22 mouse cellular contexts compared by ENCODE assay signal in the genomic region with DNA sequence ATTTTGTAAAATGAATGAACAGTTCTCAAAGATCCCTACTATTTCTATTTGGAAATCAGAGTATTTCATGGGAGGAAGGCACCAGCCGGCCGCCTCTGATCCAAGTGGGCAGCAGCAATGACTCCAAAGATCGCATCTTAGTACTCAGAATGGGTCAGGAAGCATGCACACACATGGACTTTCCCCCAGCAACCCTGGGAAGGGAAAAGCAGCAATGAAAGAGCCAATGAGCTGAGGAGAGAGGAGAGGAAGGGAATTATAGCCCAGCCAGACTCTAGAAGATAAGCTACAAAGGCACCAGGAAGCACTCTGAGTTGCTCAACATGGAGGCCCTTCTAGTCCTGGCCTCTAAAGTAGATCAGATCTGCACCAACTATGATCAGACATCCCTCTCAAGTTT. TPM values are rescaled to one million over a fixed set of nuclear protein-coding genes. Genes with fewer than 3 reads are reported as not detected.
A peak's percentile ranks its signal among the peaks of the same experiment; 100 is the strongest.
DNase-seq lines count a peak whose midpoint lies in the region; ATAC-seq and TF ChIP-seq lines count a peak whose summit lies in the region.
"Had no signal": no experiment of that assay in that cellular context is flagged by ENCODE, and none has a peak within 500 bp of the region (broad histone marks: within the 10 kb centered on the region; RNA-seq: fewer than 3 reads in every experiment).

No protein-coding gene starts in this region.

- no peak for TF ChIP-seq EP300 in liver, embryonic 14.5 days (IDR thresholded peaks at IDR 0.05; ENCODE audit: low read depth)

- peak overlapping the region; percentile 92 for H3K27ac ChIP-seq in liver, adult 2 months (replicated peaks; ENCODE audit: insufficient read depth, low read depth, low read length)
- H3K27ac ChIP-seq in liver, embryonic 14.5 days: peak overlapping the region; percentile 36
- H3K27ac ChIP-seq: embryonic facial prominence, embryonic 13.5 days had no signal

- peak; percentile 86 for DNase-seq in liver, adult 2 months (ENCODE audit: extremely low read depth, low read depth, low spot score)
- DNase-seq in liver: no peak
- DNase-seq in kidney, postnatal 10 days: peak; percentile 33
- no peak for DNase-seq in liver, embryonic 14.5 days (ENCODE audit: low read depth in 3 of 3, low spot score in 3 of 3)
- DNase-seq in adrenal gland, postnatal 36 days: no peak
- no peak for DNase-seq in urinary bladder, postnatal 10 days (ENCODE audit: low spot score)
- DNase-seq in layer of hippocampus, postnatal 36 days: no peak
- DNase-seq: adrenal gland, postnatal 10 days; B cell, adult 2 months; cerebellum, adult 11 months; cerebellum, postnatal 10 days; heart, postnatal 10 days; left cerebral cortex, postnatal 4 days; lung, adult 18-20 months; lung, postnatal 4 days; right cerebral cortex, postnatal 25 days; thymus, adult 2 months had no signal

- TF ChIP-seq CTCF in liver, adult 2 months (IDR thresholded peaks at IDR 0.05; ENCODE audit: low read depth, low read length): no peak
- no peak for TF ChIP-seq CTCF in liver, embryonic 14.5 days (IDR thresholded peaks at IDR 0.05; ENCODE audit: low read depth)

- peaks cover 23% of the 10 kb centered on the region; the same call in 1 of the 2 replicates for H3K79me2 ChIP-seq in liver, adult 2 months (ENCODE audit: control insufficient read depth, insufficient read depth, low read length)

- H3K27me3 ChIP-seq in liver, adult 2 months (ENCODE audit: control insufficient read depth, insufficient read depth, low read length): no peaks in the 10 kb centered on the region
- no peaks in the 10 kb centered on the region for H3K27me3 ChIP-seq in liver, embryonic 14.5 days (ENCODE audit: control insufficient read depth, insufficient read depth, low read length)
- H3K27me3 ChIP-seq: embryonic facial prominence, embryonic 13.5 days; stomach, embryonic 15.5 days had no signal

- no peak for TF ChIP-seq POLR2A in liver, adult 2 months (IDR thresholded peaks at IDR 0.05; ENCODE audit: extremely low read depth, insufficient read depth, low read length)

- no peak for ATAC-seq in liver, embryonic 14.5 days (ENCODE audit: insufficient read depth)
- no peak for ATAC-seq in CD4-positive, CD25-positive, alpha-beta regulatory T cell, adult 4 months
- ATAC-seq: forebrain, embryonic 16.5 days had no signal

- no peak overlapping the region for H3K4me2 ChIP-seq in liver, embryonic 14.5 days (ENCODE audit: low read depth)
- H3K4me2 ChIP-seq: embryonic facial prominence, embryonic 13.5 days; stomach, embryonic 15.5 days had no signal

- peaks cover 28% of the 10 kb centered on the region for H3K36me3 ChIP-seq in liver, adult 2 months (ENCODE audit: control insufficient read depth, insufficient read depth, low read length)
- H3K36me3 ChIP-seq in liver, embryonic 14.5 days (replicated peaks; ENCODE audit: control insufficient read depth, insufficient read depth, low read depth): no peaks in the 10 kb centered on the region; the same call in 1 of the 2 replicates

- H3K9me3 ChIP-seq in liver, embryonic 14.5 days (ENCODE audit: control insufficient read depth, low read length): no peaks in the 10 kb centered on the region
- H3K9me3 ChIP-seq: embryonic facial prominence, embryonic 13.5 days; heart, embryonic 10.5 days; stomach, embryonic 15.5 days had no signal

- H3K4me1 ChIP-seq in liver, adult 2 months (ENCODE audit: control insufficient read depth, insufficient read depth, low read length): peaks cover 39% of the 10 kb centered on the region
- H3K4me1 ChIP-seq in liver, embryonic 14.5 days (replicated peaks; ENCODE audit: control insufficient read depth in 2 of 2, insufficient read depth in 2 of 2, low read length in 1 of 2): peaks cover 33 to 38% of the 10 kb centered on the region in 2 experiments
- H3K4me1 ChIP-seq: embryonic facial prominence, embryonic 13.5 days had no signal

- H3K4me3 ChIP-seq in liver, adult 2 months (ENCODE audit: insufficient read depth, low read depth, low read length): no peak overlapping the region
- no peak overlapping the region for H3K4me3 ChIP-seq in liver, embryonic 14.5 days (ENCODE audit: insufficient read depth in 1 of 2, low read depth in 2 of 2, low read length in 2 of 2)
- H3K4me3 ChIP-seq: embryonic facial prominence, embryonic 13.5 days; heart, embryonic 10.5 days; stomach, embryonic 15.5 days had no signal

- no peak overlapping the region for H3K9ac ChIP-seq in liver, adult 2 months (ENCODE audit: low read depth, low read length)
- H3K9ac ChIP-seq in liver, embryonic 14.5 days (replicated peaks): no peak overlapping the region
- H3K9ac ChIP-seq: embryonic facial prominence, embryonic 13.5 days; stomach, embryonic 15.5 days had no signal

- 19% methylated on average over 3 of the region's 3 CpGs for whole genome bisulfite sequencing in liver, adult 2 months
- 88% methylated on average over 3 of the region's 3 CpGs for WGBS in liver, embryonic 14.5 days (ENCODE audit: insufficient replicate concordance)

RNA-seq across cellular contexts. Expression of gene Zfyve1, which starts 16.7 kb away (rescaled TPM):
- total RNA-seq in liver, adult 2 months (2014; rRNA removed): 52.0 and 57.7 TPM in 2 replicates
- polyA plus RNA-seq in liver, adult 2 months (2012; rRNA removed): 37.9 and 40.9 TPM in 2 replicates
- polyA plus RNA-seq in liver, embryonic 14.5 days (2012; rRNA removed): 6.3 and 7.0 TPM in 2 replicates
- polyA plus RNA-seq in liver, embryonic 14.5 days (2014; fragmentation: Nextera tagmentation; extraction: Ambion mirVana): 4.8 and 5.4 TPM in 2 replicates
- total RNA-seq in adrenal gland, postnatal 36 days (2021): 10 to 100 TPM; 35.8 to 36.0 TPM
- 10 to 100 TPM; 46.5 to 48.0 TPM for total RNA-seq in layer of hippocampus, postnatal 36 days (2021)
- polyA plus RNA-seq in CD4-positive, CD25-positive, alpha-beta regulatory T cell, adult 4 months (2017; shearing (Covaris generic)): 10 to 100 TPM; 10.5 to 19.8 TPM

RNA-seq across cellular contexts. Expression of gene Rbm25, which starts 50.8 kb away (rescaled TPM):
- 69.1 and 78.1 TPM in 2 replicates for total RNA-seq in liver, adult 2 months (2014; rRNA removed)
- 10.7 and 16.9 TPM in 2 replicates for polyA plus RNA-seq in liver, adult 2 months (2012; rRNA removed)
- 26.4 and 41.9 TPM in 2 replicates for polyA plus RNA-seq in liver, embryonic 14.5 days (2012; rRNA removed)
- polyA plus RNA-seq in liver, embryonic 14.5 days (2014; fragmentation: Nextera tagmentation; extraction: Ambion mirVana): 74.4 and 80.7 TPM in 2 replicates
- total RNA-seq in adrenal gland, postnatal 36 days (2021): 100 to 1,000 TPM in 1 of 2 experiments, 10 to 100 TPM in 1; 86.8 to 104 TPM
- 100 to 1,000 TPM; 112 to 133 TPM for total RNA-seq in layer of hippocampus, postnatal 36 days (2021)
- polyA plus RNA-seq in CD4-positive, CD25-positive, alpha-beta regulatory T cell, adult 4 months (2017; shearing (Covaris generic)): 100 to 1,000 TPM; 420 to 458 TPM

Comparison
In these comparisons a context has a peak if more than half of its experiments do, and no peak if none do; other contexts are left out.
1. DNase-seq: peak in liver, adult 2 months (single experiment) and kidney, postnatal 10 days (single experiment); none in liver (single experiment), liver, embryonic 14.5 days (0 of 3), adrenal gland, postnatal 36 days (0 of 2), urinary bladder, postnatal 10 days (single experiment) and layer of hippocampus, postnatal 36 days (0 of 2).